Mouse (Mus musculus) neural tube, embryonic 13.5 days (tissue): ENCODE results near the gene Zfp971. TPM values are rescaled to one million over a fixed set of nuclear protein-coding genes. Genes with fewer than 3 reads are reported as not detected.
"Not testable (repeated sequence)": the region's sequence is repeated elsewhere in the genome, so short reads cannot be mapped to it uniquely, and the experiment has no call there.

Experiments
- ATAC-seq: fragments of 200-750 bp; cut with Nextera tagmentation; 2 replicates; pipeline ENCODE4 v1.8.0; 2017; ENCODE audit warnings: low read depth, mild to moderate bottlenecking, moderate TSS enrichment, moderate library complexity
- H3K27ac ChIP-seq: fragments of 300-500 bp; sonication (generic); replicated peaks from 2 replicates; pipeline ENCODE4 v1.5.1; 2015; ENCODE audit warnings: moderate library complexity, mild to moderate bottlenecking, inconsistent platforms
- H3K27me3 ChIP-seq: fragments of 300-500 bp; sonication (generic); 2 replicates; pipeline ENCODE4 v1.6.1; 2015; ENCODE audit warnings: mild to moderate bottlenecking, inconsistent platforms
- H3K36me3 ChIP-seq: fragments of 300-500 bp; sonication (generic); 2 replicates; pipeline ENCODE4 v1.6.1; 2015; ENCODE audit warnings: mild to moderate bottlenecking, inconsistent platforms
- H3K4me1 ChIP-seq: fragments of 300-500 bp; sonication (generic); replicated peaks from 2 replicates; pipeline ENCODE4 v1.6.1; 2015; ENCODE audit warnings: inconsistent platforms
- H3K4me2 ChIP-seq: fragments of 300-500 bp; sonication (generic); 2 replicates; pipeline ENCODE4 v1.6.1; 2015; ENCODE audit warnings: inconsistent platforms, mild to moderate bottlenecking, moderate library complexity
- H3K4me3 ChIP-seq: fragments of 300-500 bp; sonication (generic); 2 replicates; pipeline ENCODE4 v1.5.1; 2015; ENCODE audit warnings: mild to moderate bottlenecking, inconsistent platforms
- H3K9ac ChIP-seq: fragments of 300-500 bp; sonication (generic); 2 replicates; pipeline ENCODE4 v1.6.1; 2015; ENCODE audit warnings: moderate library complexity, mild to moderate bottlenecking, inconsistent platforms
- H3K9me3 ChIP-seq: fragments of 300-500 bp; sonication (generic); 2 replicates; pipeline ENCODE4 v1.6.1; 2016; ENCODE audit warnings: inconsistent platforms
- WGBS: fragments of 180-500 bp; shearing (Covaris S2); methylation state at CpG from one replicate; pipeline ENCODE4 v1.1.7; 2015; 5-methylcytosine and 5-hydroxymethylcytosine counted together
- polyA plus RNA-seq: library from polyadenylated mRNA; unstranded; fragments of >200 nt; fragmentation: Nextera tagmentation; extraction: Ambion mirVana; gene quantifications from 2 replicates; pipeline ENCODE4 v1.2.1, GENCODE M21; 2015

The Zfp971 gene
- polyA plus RNA-seq: 8.4 and 9.7 TPM in 2 replicates

DNA sequence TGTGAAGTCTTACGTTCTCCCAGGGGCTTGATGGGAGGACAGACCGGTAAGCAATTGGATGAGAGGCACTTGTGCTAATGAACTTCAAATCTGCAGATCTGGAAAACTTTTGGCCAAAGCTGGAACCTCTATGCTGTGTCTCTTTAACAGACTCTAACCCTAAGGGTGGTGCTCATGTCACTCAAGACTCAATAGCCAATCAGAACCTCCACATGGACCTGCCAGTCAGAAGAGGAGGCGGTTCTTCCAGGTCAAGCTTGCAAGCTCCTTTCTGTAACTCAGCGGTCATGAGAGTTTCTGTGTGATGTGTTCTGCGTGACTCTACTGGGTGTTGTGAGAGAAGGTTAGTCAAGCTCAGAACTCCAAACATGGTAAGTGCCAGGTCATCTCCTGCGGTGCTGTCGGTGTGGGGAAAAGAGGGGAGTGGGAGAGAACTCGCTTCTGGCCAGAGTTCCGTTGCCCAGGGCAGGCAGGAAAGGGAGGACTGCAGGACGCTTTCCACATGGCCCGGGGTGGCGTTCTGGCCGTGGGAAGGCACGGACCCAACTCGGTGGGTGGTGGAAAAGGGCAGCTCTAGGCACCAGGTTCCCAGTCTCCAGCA lies at the start of gene Zfp971:
Gene Zfp971 (plus strand): TSS at position 274 of the 601 bp plus-strand sequence.
- not testable (repeated sequence) for H3K4me1 ChIP-seq, H3K36me3 ChIP-seq, H3K27ac ChIP-seq, H3K9me3 ChIP-seq, ATAC-seq, H3K27me3 ChIP-seq
- H3K4me3 ChIP-seq: peak within 1 kb of the TSS; percentile 59
- peak within 1 kb of the TSS; percentile 58 for H3K4me2 ChIP-seq
- H3K9ac ChIP-seq: peak within 1 kb of the TSS; percentile 73
- WGBS: 4% methylated on average over 15 of the region's 15 CpGs

DNA sequence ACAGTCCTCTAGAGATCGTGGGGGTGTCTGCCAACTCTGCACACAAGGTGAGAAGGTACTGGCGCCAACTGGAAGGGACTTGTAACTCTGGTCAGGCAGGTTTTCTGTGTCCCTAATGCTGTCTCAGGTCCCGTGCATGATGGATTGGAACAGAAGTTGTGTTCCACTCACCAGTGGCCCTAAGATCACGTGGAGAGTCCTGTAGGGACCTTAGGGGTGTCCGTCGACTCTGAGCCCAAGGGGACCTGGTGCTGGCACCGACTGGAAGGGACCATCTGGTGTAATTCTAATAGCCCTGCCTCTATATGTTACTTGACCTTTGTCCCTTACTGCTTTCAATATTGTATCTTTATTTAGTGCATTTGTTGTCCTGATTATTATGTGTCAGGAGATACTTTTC lies 48.3 kb upstream of the Zfp971 start:
- H3K27ac ChIP-seq, H3K9ac ChIP-seq, H3K4me2 ChIP-seq, H3K36me3 ChIP-seq, ATAC-seq, H3K4me3 ChIP-seq, H3K4me1 ChIP-seq, H3K9me3 ChIP-seq, H3K27me3 ChIP-seq: not testable (repeated sequence)
- WGBS: 76% methylated on average over 7 of the region's 7 CpGs

DNA sequence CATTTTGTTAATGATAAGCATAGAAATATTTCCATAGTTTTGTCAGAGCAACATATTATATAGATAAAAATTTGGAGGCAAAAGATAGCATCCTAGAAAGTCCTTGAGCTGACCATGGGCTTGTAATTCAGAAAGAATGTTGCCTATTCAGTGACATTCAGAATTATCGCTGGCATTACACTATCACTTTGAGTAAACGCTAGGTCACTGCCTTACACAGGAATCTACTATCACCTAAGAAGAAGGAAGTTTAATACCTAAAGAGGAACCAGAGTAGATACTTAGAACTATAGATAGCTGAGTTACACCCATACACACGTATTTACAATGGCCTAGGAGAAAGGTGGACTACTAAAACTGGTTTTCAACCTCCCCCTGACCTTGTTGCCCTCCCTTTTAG lies 3.6 kb upstream of the Zfp971 start:
- not testable (repeated sequence) for H3K36me3 ChIP-seq, H3K4me1 ChIP-seq, H3K9me3 ChIP-seq, H3K4me3 ChIP-seq, H3K4me2 ChIP-seq, H3K9ac ChIP-seq, H3K27ac ChIP-seq, H3K27me3 ChIP-seq, ATAC-seq
- 91% methylated on average over 3 of the region's 3 CpGs for WGBS

DNA sequence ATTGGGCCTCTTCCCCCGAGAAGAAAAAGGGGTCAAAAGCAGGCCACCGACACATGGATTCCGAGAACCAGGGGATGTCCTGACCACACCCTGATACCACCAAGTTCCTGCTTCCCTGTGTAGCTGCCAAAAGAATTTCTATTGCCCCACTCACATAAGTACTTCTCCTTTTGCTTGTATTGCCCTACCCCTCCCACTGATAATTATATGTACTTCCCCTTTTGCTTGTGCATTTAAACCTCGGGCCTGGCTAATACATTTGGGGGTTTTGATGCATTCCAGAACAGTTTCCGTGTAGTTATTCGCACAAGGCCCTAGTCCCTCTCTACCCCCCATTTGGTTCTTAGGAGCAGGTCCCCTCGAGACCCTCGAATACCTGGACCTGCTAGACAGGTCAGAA lies 2.3 kb upstream of the Zfp971 start:
- not testable (repeated sequence) for H3K9ac ChIP-seq, H3K4me3 ChIP-seq, H3K9me3 ChIP-seq, H3K4me2 ChIP-seq, H3K36me3 ChIP-seq, H3K27ac ChIP-seq, ATAC-seq, H3K4me1 ChIP-seq, H3K27me3 ChIP-seq
- 84% methylated on average over 8 of the region's 8 CpGs for WGBS

DNA sequence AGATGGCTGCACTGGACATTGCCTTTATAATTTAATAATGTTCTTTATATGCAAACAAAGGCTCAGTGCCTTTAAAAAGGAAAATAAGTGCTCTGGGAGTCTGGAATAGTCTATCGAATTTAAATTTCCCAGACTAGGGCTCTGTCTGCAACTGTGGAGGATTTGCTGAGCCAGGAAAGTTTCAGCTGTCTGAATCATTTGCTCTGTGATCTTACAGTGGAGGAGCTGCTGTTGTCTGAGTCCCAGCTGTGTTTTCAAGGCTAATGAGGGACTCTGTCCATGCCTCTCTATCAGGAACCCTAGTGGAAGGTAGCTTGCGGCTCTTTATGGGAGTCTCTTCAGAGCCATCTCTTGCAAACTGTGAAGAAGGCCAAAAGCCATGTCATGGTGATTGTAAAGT lies 777 bp downstream of the Zfp971 start:
- not testable (repeated sequence) for H3K9me3 ChIP-seq, H3K4me1 ChIP-seq, ATAC-seq, H3K36me3 ChIP-seq, H3K27ac ChIP-seq, H3K27me3 ChIP-seq
- Histone ChIP-seq H3K4me3 (peak overlapping the region; percentile 59), H3K9ac (peak overlapping the region; percentile 73), H3K4me2 (peak overlapping the region; percentile 58)
- 9% methylated on average over 2 of the region's 2 CpGs for WGBS

DNA sequence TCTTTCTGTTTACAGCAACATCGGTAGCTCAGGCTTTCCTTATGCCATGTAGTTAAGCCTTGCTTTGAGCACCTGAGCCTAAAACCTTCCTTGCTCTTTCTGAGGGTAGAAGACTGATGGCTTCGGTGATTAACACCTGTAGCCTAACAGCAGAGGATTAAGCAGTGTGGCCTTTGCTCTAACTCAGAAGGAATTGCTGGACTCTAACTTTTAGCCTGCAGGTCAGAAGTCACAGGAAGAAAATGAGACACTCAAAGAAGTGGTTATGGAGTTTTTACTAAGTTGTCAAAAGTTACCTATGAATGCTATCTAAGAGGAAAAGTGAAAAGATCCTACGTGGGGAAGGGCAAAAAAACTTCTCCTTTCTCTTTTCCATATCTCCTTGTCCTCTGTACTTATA lies 4.5 kb downstream of the Zfp971 start:
- not testable (repeated sequence) for ATAC-seq, H3K27me3 ChIP-seq, H3K4me1 ChIP-seq, H3K4me3 ChIP-seq, H3K9ac ChIP-seq, H3K27ac ChIP-seq, H3K4me2 ChIP-seq, H3K9me3 ChIP-seq, H3K36me3 ChIP-seq
- 94% methylated on average over 3 of the region's 3 CpGs for WGBS

DNA sequence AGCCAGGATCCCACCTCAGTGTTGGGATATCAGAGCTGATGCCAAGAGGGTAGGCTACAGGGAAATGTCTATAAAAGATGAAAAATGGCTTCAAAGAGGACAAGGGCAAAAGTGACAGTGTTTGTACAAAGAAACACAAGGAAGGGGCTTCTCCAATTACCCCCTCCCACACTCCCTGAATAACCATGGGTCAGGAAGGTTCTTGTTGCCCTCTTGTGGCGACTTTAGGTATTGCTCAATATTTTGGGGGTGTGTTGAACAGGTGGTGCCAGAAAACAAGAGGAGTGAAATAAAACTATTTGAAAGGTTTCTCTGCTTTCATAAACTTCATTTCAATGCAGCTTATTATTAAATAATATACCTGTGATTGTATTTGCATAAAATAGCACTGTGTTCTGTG lies 35.1 kb downstream of the Zfp971 start:
- no peak overlapping the region for H3K9ac ChIP-seq
- ATAC-seq: no peak
- H3K4me1 ChIP-seq: no peaks in the 10 kb centered on the region
- peaks cover 3% of the 10 kb centered on the region; the same call in 1 of the 2 replicates for H3K9me3 ChIP-seq
- peaks cover 9% of the 10 kb centered on the region for H3K36me3 ChIP-seq
- 6% methylated on average over 1 of the region's 1 CpGs for WGBS
- no peak overlapping the region for H3K4me2 ChIP-seq
- no peaks in the 10 kb centered on the region for H3K27me3 ChIP-seq
- no peak overlapping the region for H3K27ac ChIP-seq
- no peak overlapping the region for H3K4me3 ChIP-seq

DNA sequence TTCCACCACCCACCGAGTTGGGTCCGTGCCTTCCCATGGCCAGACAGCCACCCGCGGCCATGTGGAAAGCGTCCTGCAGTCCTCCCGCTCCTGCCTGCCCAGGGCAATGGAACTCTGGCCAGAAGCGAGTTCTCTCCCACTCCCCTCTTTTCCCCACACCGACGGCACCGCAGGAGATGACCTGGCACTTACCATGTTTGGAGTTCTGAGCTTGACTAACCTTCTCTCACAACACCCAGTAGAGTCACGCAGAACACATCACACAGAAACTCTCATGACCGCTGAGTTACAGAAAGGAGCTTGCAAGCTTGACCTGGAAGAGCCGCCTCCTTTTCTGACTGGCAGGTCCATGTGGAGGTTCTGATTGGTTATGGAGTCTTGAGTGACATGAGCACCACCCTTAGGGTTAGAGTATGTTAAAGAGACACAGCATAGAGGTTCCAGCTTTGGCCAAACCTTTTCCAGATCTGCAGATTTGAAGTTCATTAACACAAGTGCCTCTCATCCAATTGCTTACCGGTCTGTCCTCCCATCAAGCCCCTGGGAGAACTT lies 55.2 kb downstream of the Zfp971 start, which contains the start of gene Zfp931:
Gene Zfp931 (minus strand): TSS at position 311 of the 552 bp plus-strand sequence.
- H3K27me3 ChIP-seq, H3K4me1 ChIP-seq, H3K36me3 ChIP-seq, H3K9me3 ChIP-seq, ATAC-seq, H3K27ac ChIP-seq: not testable (repeated sequence)
- Histone ChIP-seq H3K4me2 (peak within 1 kb of the TSS; percentile 54), H3K4me3 (peak within 1 kb of the TSS; percentile 43), H3K9ac (peak within 1 kb of the TSS; percentile 63)
- WGBS: 0% methylated on average over 4 of the region's 14 CpGs

Other genes starting within 250 kb of the Zfp971 start
- 35.0 and 36.1 TPM in 2 replicates for gene Gm14325, start 182.9 kb upstream of the Zfp971 start, polyA plus RNA-seq
- gene Gm14327, start 126.2 kb upstream of the Zfp971 start, polyA plus RNA-seq: 2.3 and 3.1 TPM in 2 replicates
- gene Zfp972, start 97.7 kb upstream of the Zfp971 start, polyA plus RNA-seq: not detected in 2 replicates
- gene Gm14326, start 66.0 kb upstream of the Zfp971 start, polyA plus RNA-seq: 14.2 and 15.9 TPM in 2 replicates
- gene Zfp931, start 55.2 kb downstream of the Zfp971 start, polyA plus RNA-seq: 13.5 and 14.2 TPM in 2 replicates
- gene Phactr3, start 95.7 kb downstream of the Zfp971 start, polyA plus RNA-seq: 40.4 and 41.2 TPM in 2 replicates